Mouse (Mus musculus): ENCODE results near the gene Adam8. TPM values are rescaled to one million over a fixed set of nuclear protein-coding genes. Genes with fewer than 3 reads are reported as not detected.

The Adam8 gene
- polyA plus RNA-seq, 1 experiment from 2014 or later, result 4.1 TPM

- ATAC-seq (ENCODE audit: insufficient read depth, low FRiP score), result peak; percentile 26; the same call in 1 of the 2 replicates
- 64% methylated on average over 5 of the region's 5 CpGs for WGBS
- no peak overlapping the region for H3K9ac ChIP-seq (ENCODE audit: low read length)
- no peak overlapping the region for H3K4me3 ChIP-seq (replicated peaks; ENCODE audit: low read length)
- no peaks in the 10 kb centered on the region; the same call in 1 of the 2 replicates for H3K4me1 ChIP-seq (ENCODE audit: control insufficient read depth, insufficient read depth, low read length)
- H3K27ac ChIP-seq (ENCODE audit: low read length), result peak overlapping the region; percentile 78
- H3K9me3 ChIP-seq (replicated peaks; ENCODE audit: control insufficient read depth, low read length), result no peaks in the 10 kb centered on the region
- no peaks in the 10 kb centered on the region for H3K36me3 ChIP-seq (ENCODE audit: control insufficient read depth, insufficient read depth, low read length)
- no peaks in the 10 kb centered on the region for H3K27me3 ChIP-seq (ENCODE audit: control insufficient read depth, insufficient read depth, low read length)
- no peak overlapping the region for H3K4me2 ChIP-seq (ENCODE audit: low read depth, low read length)
These were observed 21.4 kb downstream of the Adam8 start for GRCm38 (mm10) chr7:139970979-139971378.

GRCm38 (mm10) chr7:139970216-139970919 is 22.0 kb downstream of the Adam8 start:
- Histone ChIP-seq H3K27me3 (ENCODE audit: control insufficient read depth, insufficient read depth, low read length) (no peaks in the 10 kb centered on the region), H3K9ac (ENCODE audit: low read length) (no peak overlapping the region; the same call in 1 of the 2 replicates), H3K36me3 (ENCODE audit: control insufficient read depth, insufficient read depth, low read length) (no peaks in the 10 kb centered on the region), H3K4me1 (ENCODE audit: control insufficient read depth, insufficient read depth, low read length) (no peaks in the 10 kb centered on the region; the same call in 1 of the 2 replicates), H3K4me2 (ENCODE audit: low read depth, low read length) (no peak overlapping the region), H3K4me3 (replicated peaks; ENCODE audit: low read length) (no peak overlapping the region), H3K9me3 (replicated peaks; ENCODE audit: control insufficient read depth, low read length) (no peaks in the 10 kb centered on the region), H3K27ac (ENCODE audit: low read length) (peak overlapping the region; percentile 78; the same call in 1 of the 2 replicates)
- ATAC-seq (ENCODE audit: insufficient read depth, low FRiP score), result peak; percentile 26; the same call in 1 of the 2 replicates
- WGBS, result 71% methylated on average over 10 of the region's 10 CpGs

GRCm38 (mm10) chr7:139969348-139970130 is 22.8 kb downstream of the Adam8 start:
- WGBS, result 43% methylated on average over 10 of the region's 10 CpGs
- H3K9me3 ChIP-seq (replicated peaks; ENCODE audit: control insufficient read depth, low read length), result no peaks in the 10 kb centered on the region
- H3K27ac ChIP-seq (ENCODE audit: low read length), result peak overlapping the region; percentile 38; the same call in 1 of the 2 replicates

GRCm38 (mm10) chr7:139968428-139968827 is 23.9 kb downstream of the Adam8 start:
- H3K4me2 ChIP-seq (ENCODE audit: low read depth, low read length), result no peak overlapping the region
- H3K36me3 ChIP-seq (ENCODE audit: control insufficient read depth, insufficient read depth, low read length), result no peaks in the 10 kb centered on the region
- H3K27ac ChIP-seq (ENCODE audit: low read length), result no peak overlapping the region
- ATAC-seq (ENCODE audit: insufficient read depth, low FRiP score), result no peak
- H3K27me3 ChIP-seq (ENCODE audit: control insufficient read depth, insufficient read depth, low read length), result no peaks in the 10 kb centered on the region
- H3K9me3 ChIP-seq (replicated peaks; ENCODE audit: control insufficient read depth, low read length), result no peaks in the 10 kb centered on the region
- H3K9ac ChIP-seq (ENCODE audit: low read length), result no peak overlapping the region
- H3K4me3 ChIP-seq (replicated peaks; ENCODE audit: low read length), result no peak overlapping the region
- WGBS, result 51% methylated on average over 5 of the region's 5 CpGs
- H3K4me1 ChIP-seq (ENCODE audit: control insufficient read depth, insufficient read depth, low read length), result no peaks in the 10 kb centered on the region; the same call in 1 of the 2 replicates

More at GRCm38 (mm10) chr7:139969348-139970130, 22.8 kb downstream of the Adam8 start:
- no peak overlapping the region for H3K4me3 ChIP-seq (replicated peaks; ENCODE audit: low read length)
- no peak overlapping the region for H3K4me2 ChIP-seq (ENCODE audit: low read depth, low read length)
- H3K27me3 ChIP-seq (ENCODE audit: control insufficient read depth, insufficient read depth, low read length), result no peaks in the 10 kb centered on the region
- H3K9ac ChIP-seq (ENCODE audit: low read length), result no peak overlapping the region
- no peaks in the 10 kb centered on the region; the same call in 1 of the 2 replicates for H3K4me1 ChIP-seq (ENCODE audit: control insufficient read depth, insufficient read depth, low read length)
- no peak for ATAC-seq (ENCODE audit: insufficient read depth, low FRiP score)
- no peaks in the 10 kb centered on the region for H3K36me3 ChIP-seq (ENCODE audit: control insufficient read depth, insufficient read depth, low read length)

- H3K36me3 ChIP-seq (ENCODE audit: control insufficient read depth, insufficient read depth, low read length), result no peaks in the 10 kb centered on the region
- no peaks in the 10 kb centered on the region for H3K9me3 ChIP-seq (replicated peaks; ENCODE audit: control insufficient read depth, low read length)
- no peak overlapping the region for H3K4me2 ChIP-seq (ENCODE audit: low read depth, low read length)
- no peak overlapping the region for H3K9ac ChIP-seq (ENCODE audit: low read length)
- no peaks in the 10 kb centered on the region; the same call in 1 of the 2 replicates for H3K4me1 ChIP-seq (ENCODE audit: control insufficient read depth, insufficient read depth, low read length)
- H3K4me3 ChIP-seq (replicated peaks; ENCODE audit: low read length), result no peak overlapping the region
- ATAC-seq (ENCODE audit: insufficient read depth, low FRiP score), result no peak
- no peak overlapping the region for H3K27ac ChIP-seq (ENCODE audit: low read length)
- H3K27me3 ChIP-seq (ENCODE audit: control insufficient read depth, insufficient read depth, low read length), result no peaks in the 10 kb centered on the region
- WGBS, result 37% methylated on average over 4 of the region's 4 CpGs
These were observed 25.2 kb downstream of the Adam8 start for GRCm38 (mm10) chr7:139967175-139967574.

- no peaks in the 10 kb centered on the region for H3K27me3 ChIP-seq (ENCODE audit: control insufficient read depth, insufficient read depth, low read length)
- ATAC-seq (ENCODE audit: insufficient read depth, low FRiP score), result no peak
- H3K4me1 ChIP-seq (ENCODE audit: control insufficient read depth, insufficient read depth, low read length), result no peaks in the 10 kb centered on the region
- H3K27ac ChIP-seq (ENCODE audit: low read length), result no peak overlapping the region
- H3K36me3 ChIP-seq (ENCODE audit: control insufficient read depth, insufficient read depth, low read length), result no peaks in the 10 kb centered on the region
- H3K9ac ChIP-seq (ENCODE audit: low read length), result no peak overlapping the region
- H3K9me3 ChIP-seq (replicated peaks; ENCODE audit: control insufficient read depth, low read length), result no peaks in the 10 kb centered on the region
- H3K4me3 ChIP-seq (replicated peaks; ENCODE audit: low read length), result no peak overlapping the region
- WGBS, result 48% methylated on average over 4 of the region's 4 CpGs
- no peak overlapping the region for H3K4me2 ChIP-seq (ENCODE audit: low read depth, low read length)
These were observed 28.5 kb downstream of the Adam8 start for GRCm38 (mm10) chr7:139963814-139964213.

GRCm38 (mm10) chr7:139961141-139961540 is 31.2 kb downstream of the Adam8 start:
- Histone ChIP-seq H3K27ac (ENCODE audit: low read length) (no peak overlapping the region), H3K9me3 (replicated peaks; ENCODE audit: control insufficient read depth, low read length) (no peaks in the 10 kb centered on the region), H3K9ac (ENCODE audit: low read length) (no peak overlapping the region), H3K4me3 (replicated peaks; ENCODE audit: low read length) (no peak overlapping the region), H3K27me3 (ENCODE audit: control insufficient read depth, insufficient read depth, low read length) (no peaks in the 10 kb centered on the region), H3K36me3 (ENCODE audit: control insufficient read depth, insufficient read depth, low read length) (no peaks in the 10 kb centered on the region), H3K4me2 (ENCODE audit: low read depth, low read length) (no peak overlapping the region), H3K4me1 (ENCODE audit: control insufficient read depth, insufficient read depth, low read length) (no peaks in the 10 kb centered on the region)
- no peak for ATAC-seq (ENCODE audit: insufficient read depth, low FRiP score)
- 87% methylated on average over 10 of the region's 10 CpGs for WGBS

- Histone ChIP-seq H3K9me3 (replicated peaks; ENCODE audit: control insufficient read depth, low read length) (no peaks in the 10 kb centered on the region), H3K9ac (ENCODE audit: low read length) (no peak overlapping the region), H3K27me3 (ENCODE audit: control insufficient read depth, insufficient read depth, low read length) (no peaks in the 10 kb centered on the region), H3K4me3 (replicated peaks; ENCODE audit: low read length) (no peak overlapping the region), H3K4me1 (ENCODE audit: control insufficient read depth, insufficient read depth, low read length) (no peaks in the 10 kb centered on the region), H3K27ac (ENCODE audit: low read length) (no peak overlapping the region), H3K4me2 (ENCODE audit: low read depth, low read length) (no peak overlapping the region), H3K36me3 (ENCODE audit: control insufficient read depth, insufficient read depth, low read length) (no peaks in the 10 kb centered on the region)
- WGBS, result 23% methylated on average over 11 of the region's 11 CpGs
- ATAC-seq (ENCODE audit: insufficient read depth, low FRiP score), result no peak
These were observed 34.4 kb downstream of the Adam8 start for GRCm38 (mm10) chr7:139957958-139958357.

- no peak overlapping the region for H3K9ac ChIP-seq (ENCODE audit: low read length)
- no peaks in the 10 kb centered on the region for H3K27me3 ChIP-seq (ENCODE audit: control insufficient read depth, insufficient read depth, low read length)
- no peak overlapping the region for H3K4me3 ChIP-seq (replicated peaks; ENCODE audit: low read length)
- H3K4me1 ChIP-seq (ENCODE audit: control insufficient read depth, insufficient read depth, low read length), result no peaks in the 10 kb centered on the region
- WGBS, result 55% methylated on average over 11 of the region's 11 CpGs
- H3K4me2 ChIP-seq (ENCODE audit: low read depth, low read length), result no peak overlapping the region
- H3K9me3 ChIP-seq (replicated peaks; ENCODE audit: control insufficient read depth, low read length), result no peaks in the 10 kb centered on the region
- no peak for ATAC-seq (ENCODE audit: insufficient read depth, low FRiP score)
- no peaks in the 10 kb centered on the region for H3K36me3 ChIP-seq (ENCODE audit: control insufficient read depth, insufficient read depth, low read length)
- no peak overlapping the region for H3K27ac ChIP-seq (ENCODE audit: low read length)
These were observed 34.9 kb downstream of the Adam8 start for GRCm38 (mm10) chr7:139957437-139957836.

Measured in stomach, embryonic 16.5 days (tissue).